Mouse (Mus musculus): Measurements from ENCODE around the gene Gm11938. TPM values are rescaled to one million over a fixed set of nuclear protein-coding genes. Genes with fewer than 3 reads are reported as not detected.
"Not testable (repeated sequence)": the region's sequence is repeated elsewhere in the genome, so short reads cannot be mapped to it uniquely, and the experiment has no call there.

The Gm11938 gene
- polyA plus RNA-seq (2012; rRNA removed) (not detected in 2 replicates), polyA plus RNA-seq (2014; fragmentation: Nextera tagmentation; extraction: Ambion mirVana) (not detected in 2 replicates)

GRCm38 (mm10) chr11:99603208-99603607 lies at the start of gene Gm11938:
Gene Gm11938 (minus strand): TSS chr11:99603308.
- not testable (repeated sequence) for H3K9ac ChIP-seq (ENCODE audit: low read depth, low read length, severe bottlenecking); H3K27me3 ChIP-seq (ENCODE audit: control insufficient read depth, insufficient read depth, low read length); H3K27ac ChIP-seq (replicated peaks; ENCODE audit: low read depth, low read length); H3K4me2 ChIP-seq (replicated peaks; ENCODE audit: low read depth, low read length, severe bottlenecking); ATAC-seq (ENCODE audit: low FRiP score, low read depth); H3K9me3 ChIP-seq (ENCODE audit: control insufficient read depth, low read length); DNase-seq (ENCODE audit: low spot score); H3K4me3 ChIP-seq (replicated peaks; ENCODE audit: low read length); H3K4me1 ChIP-seq (ENCODE audit: control insufficient read depth, insufficient read depth, low read length); H3K36me3 ChIP-seq (ENCODE audit: control insufficient read depth, insufficient read depth, low read length)
- WGBS = 48% methylated on average over 1 of the region's 1 CpGs

- H3K9me3 ChIP-seq (ENCODE audit: control insufficient read depth, low read length) = no peaks in the 10 kb centered on the region
- H3K27ac ChIP-seq (replicated peaks; ENCODE audit: low read depth, low read length) = no peak within 1 kb of the TSS
- no peak within 1 kb of the TSS for H3K9ac ChIP-seq (ENCODE audit: low read depth, low read length, severe bottlenecking)
- H3K4me3 ChIP-seq (replicated peaks; ENCODE audit: low read length) = no peak within 1 kb of the TSS
- no peak for DNase-seq (ENCODE audit: low spot score)
- TF ChIP-seq POLR2A (IDR thresholded peaks at IDR 0.05; ENCODE audit: borderline replicate concordance, extremely low read depth, insufficient read depth, insufficient read length) = no peak
- H3K27me3 ChIP-seq (ENCODE audit: control insufficient read depth, insufficient read depth, low read length) = no peaks in the 10 kb centered on the region
- H3K4me1 ChIP-seq (ENCODE audit: control insufficient read depth, insufficient read depth, low read length) = no peaks in the 10 kb centered on the region
- ATAC-seq (ENCODE audit: low FRiP score, low read depth) = no peak
- no peaks in the 10 kb centered on the region for H3K36me3 ChIP-seq (ENCODE audit: control insufficient read depth, insufficient read depth, low read length)
- no peak within 1 kb of the TSS for H3K4me2 ChIP-seq (replicated peaks; ENCODE audit: low read depth, low read length, severe bottlenecking)
- WGBS = 71% methylated on average over 2 of the region's 2 CpGs
Measured at GRCm38 (mm10) chr11:99650136-99650535, 47.0 kb upstream of the Gm11938 start, which contains the start of gene Gm11555. Gene Gm11555 (minus strand): TSS chr11:99650236.

GRCm38 (mm10) chr11:99646444-99646843 lies 43.3 kb upstream of the Gm11938 start:
- no peak for TF ChIP-seq POLR2A (IDR thresholded peaks at IDR 0.05; ENCODE audit: borderline replicate concordance, extremely low read depth, insufficient read depth, insufficient read length)
- no peak overlapping the region for H3K9ac ChIP-seq (ENCODE audit: low read depth, low read length, severe bottlenecking)
- H3K9me3 ChIP-seq (ENCODE audit: control insufficient read depth, low read length) = no peaks in the 10 kb centered on the region
- H3K36me3 ChIP-seq (ENCODE audit: control insufficient read depth, insufficient read depth, low read length) = no peaks in the 10 kb centered on the region
- WGBS = 76% methylated on average over 15 of the region's 15 CpGs
- no peaks in the 10 kb centered on the region for H3K27me3 ChIP-seq (ENCODE audit: control insufficient read depth, insufficient read depth, low read length)
- no peak overlapping the region for H3K4me3 ChIP-seq (replicated peaks; ENCODE audit: low read length)
- peak; percentile 17 for DNase-seq (ENCODE audit: low spot score)
- H3K4me1 ChIP-seq (ENCODE audit: control insufficient read depth, insufficient read depth, low read length) = no peaks in the 10 kb centered on the region
- H3K27ac ChIP-seq (replicated peaks; ENCODE audit: low read depth, low read length) = no peak overlapping the region
- ATAC-seq (ENCODE audit: low FRiP score, low read depth) = peak; percentile 34; the same call in 1 of the 2 replicates
- no peak overlapping the region for H3K4me2 ChIP-seq (replicated peaks; ENCODE audit: low read depth, low read length, severe bottlenecking)

GRCm38 (mm10) chr11:99644351-99644750 lies 41.2 kb upstream of the Gm11938 start:
- no peak for ATAC-seq (ENCODE audit: low FRiP score, low read depth)
- Histone ChIP-seq H3K27me3 (ENCODE audit: control insufficient read depth, insufficient read depth, low read length) (no peaks in the 10 kb centered on the region), H3K36me3 (ENCODE audit: control insufficient read depth, insufficient read depth, low read length) (no peaks in the 10 kb centered on the region), H3K9ac (ENCODE audit: low read depth, low read length, severe bottlenecking) (no peak overlapping the region), H3K9me3 (ENCODE audit: control insufficient read depth, low read length) (no peaks in the 10 kb centered on the region), H3K4me2 (replicated peaks; ENCODE audit: low read depth, low read length, severe bottlenecking) (no peak overlapping the region), H3K27ac (replicated peaks; ENCODE audit: low read depth, low read length) (no peak overlapping the region), H3K4me1 (ENCODE audit: control insufficient read depth, insufficient read depth, low read length) (no peaks in the 10 kb centered on the region), H3K4me3 (replicated peaks; ENCODE audit: low read length) (no peak overlapping the region)
- no peak for TF ChIP-seq POLR2A (IDR thresholded peaks at IDR 0.05; ENCODE audit: borderline replicate concordance, extremely low read depth, insufficient read depth, insufficient read length)
- no peak for DNase-seq (ENCODE audit: low spot score)
- WGBS = 57% methylated on average over 3 of the region's 3 CpGs

GRCm38 (mm10) chr11:99643635-99644139 lies 40.6 kb upstream of the Gm11938 start, which contains the start of gene Krtap4-7:
Gene Krtap4-7 (minus strand): TSS chr11:99644089.
- not testable (repeated sequence) for ATAC-seq (ENCODE audit: low FRiP score, low read depth); H3K36me3 ChIP-seq (ENCODE audit: control insufficient read depth, insufficient read depth, low read length); H3K27ac ChIP-seq (replicated peaks; ENCODE audit: low read depth, low read length); DNase-seq (ENCODE audit: low spot score); H3K4me1 ChIP-seq (ENCODE audit: control insufficient read depth, insufficient read depth, low read length); H3K9me3 ChIP-seq (ENCODE audit: control insufficient read depth, low read length); H3K4me2 ChIP-seq (replicated peaks; ENCODE audit: low read depth, low read length, severe bottlenecking); H3K4me3 ChIP-seq (replicated peaks; ENCODE audit: low read length); H3K27me3 ChIP-seq (ENCODE audit: control insufficient read depth, insufficient read depth, low read length); H3K9ac ChIP-seq (ENCODE audit: low read depth, low read length, severe bottlenecking)
- 82% methylated on average over 9 of the region's 9 CpGs for whole genome bisulfite sequencing

- peak; percentile 8 for DNase-seq (ENCODE audit: low spot score)
- Histone ChIP-seq H3K27ac (replicated peaks; ENCODE audit: low read depth, low read length) (no peak overlapping the region), H3K4me3 (replicated peaks; ENCODE audit: low read length) (no peak overlapping the region), H3K4me2 (replicated peaks; ENCODE audit: low read depth, low read length, severe bottlenecking) (no peak overlapping the region), H3K9ac (ENCODE audit: low read depth, low read length, severe bottlenecking) (no peak overlapping the region), H3K36me3 (ENCODE audit: control insufficient read depth, insufficient read depth, low read length) (no peaks in the 10 kb centered on the region), H3K4me1 (ENCODE audit: control insufficient read depth, insufficient read depth, low read length) (no peaks in the 10 kb centered on the region), H3K9me3 (ENCODE audit: control insufficient read depth, low read length) (no peaks in the 10 kb centered on the region), H3K27me3 (ENCODE audit: control insufficient read depth, insufficient read depth, low read length) (no peaks in the 10 kb centered on the region)
- 8% methylated on average over 1 of the region's 1 CpGs for WGBS
- ATAC-seq (ENCODE audit: low FRiP score, low read depth) = no peak
- TF ChIP-seq POLR2A (IDR thresholded peaks at IDR 0.05; ENCODE audit: borderline replicate concordance, extremely low read depth, insufficient read depth, insufficient read length) = no peak
Measured at GRCm38 (mm10) chr11:99640926-99641325, 37.8 kb upstream of the Gm11938 start.
